Mouse (Mus musculus): ENCODE data around the gene Papss2. TPM values are rescaled to one million over a fixed set of nuclear protein-coding genes. Genes with fewer than 3 reads are reported as not detected.

Gene Papss2
- polyA plus RNA-seq, 2 experiments from 2014 or later: 0.16 to 0.35 TPM

DNA sequence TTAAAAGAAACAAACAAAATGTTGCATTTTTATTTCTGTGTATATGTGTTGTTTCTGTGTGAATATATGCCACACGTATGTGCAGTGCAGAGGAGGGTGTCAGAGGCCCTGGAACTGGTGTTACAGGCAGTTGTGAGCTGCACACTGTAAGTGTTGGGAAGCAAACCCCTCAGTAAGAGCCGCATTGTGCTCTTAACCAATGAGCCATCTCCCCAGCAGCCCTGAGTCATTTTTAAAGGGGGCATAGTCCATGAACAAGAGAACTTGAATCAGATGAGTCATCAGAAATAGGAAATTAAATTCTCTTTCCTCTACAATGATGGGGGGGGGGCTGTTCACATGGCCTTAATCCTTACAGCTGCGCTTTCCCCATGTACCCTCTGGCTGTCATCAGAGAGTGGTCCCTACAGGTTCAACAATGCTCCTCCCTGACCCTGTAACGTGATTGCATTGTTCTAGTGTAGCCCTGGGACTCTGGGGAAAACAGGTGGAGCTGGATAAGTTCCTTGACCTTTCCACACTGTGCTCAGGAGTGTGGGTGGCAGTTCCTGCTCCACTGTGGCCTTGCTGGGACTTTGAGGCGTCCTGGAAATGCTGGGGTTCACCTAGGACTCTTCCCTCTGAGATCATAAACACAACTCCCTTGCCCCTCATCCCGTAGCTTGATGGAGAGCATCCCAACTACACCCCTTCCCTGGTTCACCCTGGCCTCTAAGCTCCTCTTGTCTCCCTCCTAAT lies 5.6 kb downstream of the Papss2 start:
- ATAC-seq: no peak

DNA sequence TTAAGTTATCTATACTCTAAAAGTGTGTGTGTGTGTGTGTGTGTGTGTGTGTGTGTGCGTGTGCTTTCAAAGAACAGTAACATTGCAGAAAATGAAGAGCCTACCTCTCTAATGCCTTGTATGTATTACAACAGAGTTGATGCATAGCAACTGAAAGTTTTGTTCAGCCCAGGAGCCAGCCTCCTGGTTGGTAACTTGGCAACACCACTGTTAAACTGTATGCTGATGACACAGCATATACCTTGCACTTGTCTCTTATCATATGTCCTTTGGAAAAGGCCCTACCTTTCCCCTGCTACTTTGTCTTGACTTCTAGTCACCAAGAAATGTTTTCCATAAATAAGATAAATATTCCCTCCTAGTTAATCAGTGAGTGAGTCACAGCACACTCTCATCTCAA lies 7.9 kb downstream of the Papss2 start:
- ATAC-seq: no peak

DNA sequence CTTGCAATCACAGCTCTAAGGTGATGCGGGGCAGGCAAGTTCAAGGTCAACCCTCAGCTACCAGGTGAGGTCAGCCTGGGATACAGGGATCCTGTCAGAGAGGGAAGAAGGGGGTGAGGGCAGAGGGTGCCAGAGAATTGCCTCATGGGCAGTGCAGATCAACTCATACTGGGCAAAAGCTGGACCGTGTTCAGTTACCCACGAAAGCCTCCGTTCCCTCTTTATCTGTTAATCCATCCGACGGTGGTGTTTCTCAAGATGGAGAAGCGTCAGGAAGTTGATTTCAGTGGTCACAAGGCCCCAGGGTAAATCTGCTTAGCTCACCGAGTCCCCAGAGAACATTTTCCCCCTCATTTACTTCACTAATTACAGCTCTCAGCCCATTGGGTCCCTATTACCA lies 8.5 kb downstream of the Papss2 start:
- no peak for ATAC-seq

DNA sequence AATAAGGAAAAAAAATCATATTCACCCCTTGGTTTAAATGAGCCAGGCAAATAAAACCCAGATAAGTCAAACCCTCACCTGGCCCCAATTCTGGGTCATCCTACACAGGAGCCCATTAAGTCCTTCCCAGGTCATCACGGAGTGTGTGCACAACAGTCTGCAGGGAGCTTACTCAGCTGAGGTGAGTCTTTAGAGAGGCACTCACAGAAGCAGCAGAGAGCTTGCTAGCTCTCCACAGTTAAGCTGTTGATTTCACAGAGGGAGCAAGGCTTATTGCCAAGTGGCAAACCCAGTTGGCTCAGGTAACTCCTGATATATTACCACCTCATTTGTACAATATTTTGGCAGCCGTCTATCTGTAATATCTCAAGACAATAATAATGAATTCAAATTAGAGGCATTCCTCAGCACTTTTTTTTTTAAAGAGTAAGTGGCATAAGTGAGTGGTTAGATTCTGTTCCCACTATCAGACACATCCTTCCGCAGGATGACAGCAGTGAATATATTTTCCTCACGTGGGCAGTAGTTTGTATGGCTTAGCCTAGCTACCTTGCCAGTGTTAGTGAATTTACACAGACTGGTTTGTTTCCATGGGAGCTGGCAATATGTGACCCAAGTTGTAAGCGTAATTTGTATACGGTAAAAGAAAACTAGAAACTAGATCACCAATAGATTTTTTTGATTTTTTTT lies 9.1 kb downstream of the Papss2 start:
- ATAC-seq: no peak

DNA sequence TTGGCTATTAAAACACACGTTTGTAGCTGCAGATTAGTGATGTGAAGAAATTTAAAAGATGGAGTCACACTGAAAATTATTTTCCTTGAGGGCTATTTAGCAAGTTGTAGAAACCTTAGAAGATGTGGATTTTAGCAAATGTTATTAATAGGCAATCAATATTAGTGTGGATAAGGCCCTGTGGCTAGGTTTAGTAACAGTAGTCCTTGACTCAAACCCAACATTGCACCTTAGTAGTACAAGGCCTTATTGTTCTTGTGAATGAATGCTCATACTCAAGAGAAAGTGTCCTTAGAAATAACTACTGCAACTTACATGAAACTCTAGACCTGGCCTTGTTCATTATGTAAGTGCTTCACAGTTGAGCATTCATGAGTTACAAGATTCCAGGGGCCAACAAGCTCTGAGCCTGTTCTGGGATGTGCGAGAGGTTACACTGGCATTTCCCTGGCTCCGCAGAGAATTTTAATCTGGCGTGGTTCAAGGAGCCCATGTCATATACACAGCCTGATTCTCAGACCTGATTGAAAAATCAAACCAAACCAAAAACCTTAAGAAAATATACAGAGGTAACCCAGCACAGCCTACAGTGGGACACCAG lies 10.7 kb downstream of the Papss2 start:
- ATAC-seq: no peak

DNA sequence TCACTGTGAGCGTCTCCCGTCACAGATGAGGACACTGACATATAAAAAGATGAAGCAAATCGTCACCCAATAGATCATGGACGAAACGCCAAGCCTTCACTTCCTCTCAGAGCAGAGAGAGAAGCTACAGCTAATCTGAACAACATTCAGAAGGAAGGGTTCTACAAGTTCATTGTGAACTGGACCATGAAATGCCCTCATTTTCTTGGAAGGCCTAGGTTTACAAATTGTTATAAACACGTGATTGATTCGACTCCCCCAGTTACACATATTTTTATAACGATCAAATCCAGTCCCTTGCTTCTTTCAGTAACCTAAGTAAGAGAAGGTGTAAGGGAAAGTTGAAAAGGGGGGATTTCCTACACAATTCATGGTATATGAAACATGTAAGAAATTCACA lies 11.4 kb downstream of the Papss2 start:
- ATAC-seq: no peak

DNA sequence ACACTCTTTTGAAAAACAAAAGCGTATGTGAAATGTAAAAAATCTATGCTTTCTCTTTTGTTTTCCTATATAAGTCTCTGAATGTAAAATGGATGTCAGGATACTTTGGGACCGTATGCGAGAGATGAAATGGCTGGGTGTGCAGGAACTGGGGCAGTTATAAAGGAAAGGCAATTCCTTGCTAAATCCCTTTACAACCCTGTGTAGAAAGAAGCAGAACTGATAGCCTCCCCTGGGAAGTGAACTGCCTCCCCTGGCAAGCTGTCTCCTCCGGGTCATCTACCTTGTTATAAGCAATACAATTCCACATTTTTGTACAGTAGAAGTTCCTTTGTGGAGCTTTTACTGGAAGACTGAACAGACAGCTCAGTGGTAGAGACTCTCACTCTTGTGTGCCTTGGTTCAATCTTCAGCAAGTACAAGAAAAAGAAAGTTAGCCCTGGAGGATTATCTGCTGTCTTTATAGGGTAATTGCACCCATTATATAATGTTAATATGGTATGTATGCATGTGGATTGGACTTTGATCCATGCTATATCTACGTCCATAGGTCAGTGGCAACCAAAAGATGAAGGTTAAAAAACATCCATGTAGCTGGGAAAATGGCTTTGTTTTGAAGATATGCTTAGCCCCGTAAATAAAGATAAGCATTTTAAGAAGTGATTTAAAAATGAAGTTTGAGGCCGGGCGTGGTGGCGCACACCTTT lies 15.9 kb downstream of the Papss2 start:
- ATAC-seq: no peak

DNA sequence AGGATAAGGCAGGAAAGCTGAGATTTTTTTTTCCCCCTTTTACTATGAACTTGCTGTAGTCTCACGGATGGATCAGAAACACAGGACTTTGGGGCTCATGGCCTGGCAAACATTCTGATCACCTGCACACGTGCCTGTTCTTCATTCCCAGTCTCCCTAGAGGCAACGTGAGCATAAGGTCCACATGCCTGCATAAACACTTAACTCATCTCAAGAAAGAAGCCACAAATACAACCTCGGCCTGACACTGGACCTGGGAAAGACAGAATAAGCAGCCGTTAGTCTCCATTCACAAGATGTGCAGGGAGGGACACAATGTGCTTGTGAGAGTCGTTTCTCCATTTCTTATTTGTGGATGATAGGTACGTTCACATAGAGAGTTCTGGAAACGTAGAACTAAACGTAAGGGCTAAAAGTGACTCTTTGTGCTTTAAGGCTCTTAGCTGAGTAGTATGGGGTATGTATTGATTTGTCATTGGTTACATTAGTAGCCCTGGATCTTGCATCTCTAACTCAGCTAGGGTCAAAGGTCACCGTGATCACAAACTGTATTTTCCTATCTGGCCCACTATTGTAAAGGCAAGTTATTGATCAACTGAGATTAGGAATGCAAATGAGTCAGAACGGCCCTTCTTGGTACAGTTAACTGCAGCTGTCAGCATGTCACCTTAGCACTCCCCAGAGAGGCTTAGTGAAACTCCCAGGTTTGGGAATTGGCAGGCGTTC lies 18.6 kb downstream of the Papss2 start:
- ATAC-seq: no peak

DNA sequence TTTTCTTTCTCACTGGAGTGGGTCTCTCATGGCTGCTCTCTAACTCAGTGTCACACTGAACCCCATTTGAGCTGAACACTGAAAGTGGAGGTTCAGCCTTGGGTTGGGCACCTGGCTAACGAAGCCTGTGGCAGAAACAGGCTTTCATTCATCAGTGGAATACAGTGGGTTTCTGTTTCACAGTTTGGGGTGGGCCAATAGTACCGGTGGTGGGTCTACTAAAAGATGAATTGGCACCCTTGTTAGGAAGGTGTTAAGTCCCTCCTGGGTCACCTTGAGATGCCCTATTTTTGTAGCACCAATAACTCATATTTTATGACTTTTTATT lies 19.1 kb downstream of the Papss2 start:
- no peak for ATAC-seq

DNA sequence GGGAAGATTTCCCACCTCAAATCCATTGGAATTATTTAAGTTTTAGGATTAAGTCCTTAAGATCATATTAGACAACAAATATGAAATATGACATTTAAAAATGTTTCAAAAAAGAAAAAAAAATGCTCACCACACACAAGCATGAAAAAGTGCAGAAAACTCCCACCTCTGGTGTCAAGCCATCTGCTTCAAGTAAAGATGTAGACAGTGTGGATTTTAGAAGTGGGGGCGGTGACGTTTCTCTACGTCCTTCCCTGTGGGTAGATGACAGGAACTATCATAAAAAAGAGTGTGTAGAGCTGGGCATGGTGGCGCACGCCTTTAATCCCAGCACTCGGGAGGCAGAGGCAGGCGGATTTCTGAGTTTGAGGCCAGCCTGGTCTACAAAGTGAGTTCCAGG lies 21.1 kb downstream of the Papss2 start:
- no peak for ATAC-seq

DNA sequence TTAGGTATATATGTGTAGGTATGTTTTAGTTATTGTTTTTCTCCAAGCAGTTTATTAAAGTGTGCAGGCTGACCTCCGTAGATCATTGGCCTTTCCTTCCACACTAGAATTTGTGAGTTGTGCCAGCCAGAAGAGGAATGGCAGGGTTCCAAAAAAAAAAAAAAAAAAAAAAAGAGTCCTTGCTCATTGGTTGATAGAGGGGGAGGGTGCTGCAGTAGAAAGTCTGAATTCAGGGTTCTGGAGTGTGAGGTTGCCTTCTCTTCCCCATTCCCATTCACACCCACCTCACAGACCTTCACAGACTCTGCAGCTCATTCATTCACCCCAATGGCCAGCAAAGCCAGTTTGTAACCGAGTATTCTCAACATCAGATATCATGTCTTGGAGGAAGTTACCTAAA lies 24.1 kb downstream of the Papss2 start:
- no peak for ATAC-seq

DNA sequence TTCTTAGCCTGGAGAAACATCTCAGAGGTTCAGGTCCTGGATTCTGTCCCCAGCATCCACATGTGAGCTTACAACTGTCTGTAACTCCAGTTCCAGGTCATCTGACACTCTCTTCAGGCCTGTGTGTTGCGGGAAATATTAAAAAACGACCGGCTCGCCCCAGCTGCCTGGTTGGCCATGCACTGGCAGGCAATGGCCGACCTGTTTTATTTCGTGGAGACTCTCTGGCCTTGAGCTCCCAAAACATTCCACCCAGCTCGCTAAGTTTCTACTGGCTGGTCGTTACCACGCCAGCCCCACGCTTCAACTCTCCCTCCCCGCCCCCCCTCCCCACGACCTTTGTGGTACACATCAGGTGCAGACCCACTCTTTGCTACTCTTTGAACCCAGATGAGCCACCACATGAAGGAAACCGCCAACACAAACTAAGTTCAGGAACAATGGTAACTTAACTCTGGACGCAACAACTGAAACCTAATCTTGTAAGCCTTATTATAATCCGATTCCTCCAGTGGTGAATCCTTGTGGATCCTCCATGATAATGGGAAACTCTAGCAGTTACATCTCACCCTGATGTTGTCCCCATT lies 25.4 kb downstream of the Papss2 start:
- peak; percentile 11 for ATAC-seq

DNA sequence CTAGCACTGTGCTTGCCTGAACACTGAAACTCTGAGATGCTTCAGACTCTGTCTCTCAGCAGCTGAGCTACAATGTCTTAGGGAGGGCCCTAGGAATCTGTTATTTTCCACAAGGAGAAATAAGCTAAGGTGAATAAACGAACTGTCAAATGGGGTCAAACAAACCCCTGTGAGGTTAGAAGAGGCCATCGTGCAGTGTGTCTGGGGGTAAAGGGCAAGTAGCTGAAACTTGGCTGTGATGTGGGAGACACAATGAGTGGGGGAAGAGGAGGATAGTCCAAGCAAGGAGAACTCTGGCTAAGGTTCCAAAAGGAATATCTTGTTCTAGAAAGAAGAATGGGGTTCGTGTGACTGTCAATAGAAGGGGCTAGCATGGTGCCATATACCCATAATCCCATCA lies 26.6 kb downstream of the Papss2 start:
- no peak for ATAC-seq

DNA sequence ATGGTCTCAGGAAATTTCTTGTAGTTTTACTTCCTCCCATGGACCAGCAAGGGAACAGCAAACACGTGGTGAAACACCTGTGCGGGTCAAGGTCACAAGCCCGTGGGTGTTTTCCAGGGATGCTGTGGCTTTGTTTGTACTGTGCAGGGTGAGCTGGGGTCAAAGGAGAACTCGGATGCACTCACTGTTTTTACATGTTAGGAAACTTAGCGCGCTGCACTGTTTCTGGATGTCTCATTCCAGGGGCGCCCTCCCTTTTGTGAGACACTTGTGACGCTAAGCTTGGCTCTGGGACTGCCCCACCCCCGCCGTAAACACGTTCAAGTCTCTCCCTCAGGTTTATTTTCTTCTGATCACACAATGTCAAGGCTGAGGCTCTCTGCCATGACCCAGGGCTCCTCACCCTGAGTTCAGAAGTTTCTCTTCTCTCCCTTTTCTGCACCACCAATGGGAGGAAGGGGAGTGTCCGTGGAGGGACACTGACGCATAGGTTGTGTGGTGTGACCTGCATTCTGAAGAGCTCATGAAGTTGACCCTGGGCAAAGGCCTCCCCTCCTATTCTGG lies 31.3 kb downstream of the Papss2 start:
- no peak for ATAC-seq

DNA sequence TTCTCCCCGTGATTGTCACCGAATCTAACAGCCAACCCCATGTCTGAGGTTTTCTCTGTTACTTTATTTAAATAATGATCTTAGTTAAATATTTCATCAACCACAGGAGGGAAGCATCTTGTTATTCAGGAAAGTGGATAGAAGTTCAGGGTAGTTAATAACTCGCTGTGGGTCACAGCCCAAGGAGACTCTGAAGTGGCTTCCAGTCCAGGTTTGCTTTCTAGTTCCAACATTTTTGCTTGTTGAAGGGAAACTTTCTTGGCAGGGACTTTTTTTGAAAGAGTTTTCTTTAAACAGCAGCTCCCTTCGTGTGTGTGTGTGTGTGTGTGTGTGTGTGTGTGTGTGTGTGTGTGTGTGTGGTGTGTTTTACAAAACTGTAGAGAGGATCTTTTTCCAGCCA lies 32.0 kb downstream of the Papss2 start:
- no peak for ATAC-seq

DNA sequence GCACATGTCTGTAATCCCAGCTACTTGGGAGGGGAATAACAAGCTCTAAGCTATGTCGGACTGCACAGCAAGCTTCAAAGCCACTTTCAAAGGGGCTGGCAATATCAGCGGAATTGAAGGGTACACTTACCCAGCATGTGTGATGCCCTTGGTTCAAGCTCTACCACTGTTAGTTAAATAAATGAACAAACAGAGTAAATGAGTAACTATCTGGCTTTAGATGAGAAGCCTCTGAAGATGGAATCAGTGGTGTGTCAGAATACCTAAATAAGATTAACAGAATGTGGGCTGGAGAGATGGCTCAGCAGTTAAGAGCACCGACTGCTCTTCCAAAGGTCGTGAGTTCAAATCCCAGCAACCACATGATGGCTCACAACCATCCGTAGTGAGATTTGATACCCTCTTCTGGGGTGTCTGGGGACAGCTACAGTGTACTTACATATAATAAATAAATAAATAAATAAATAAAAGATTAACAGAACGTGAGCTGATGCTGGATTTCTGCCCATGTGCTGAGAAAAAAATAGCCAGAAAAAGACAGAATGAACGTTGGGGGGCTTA lies 33.1 kb downstream of the Papss2 start:
- no peak for ATAC-seq

DNA sequence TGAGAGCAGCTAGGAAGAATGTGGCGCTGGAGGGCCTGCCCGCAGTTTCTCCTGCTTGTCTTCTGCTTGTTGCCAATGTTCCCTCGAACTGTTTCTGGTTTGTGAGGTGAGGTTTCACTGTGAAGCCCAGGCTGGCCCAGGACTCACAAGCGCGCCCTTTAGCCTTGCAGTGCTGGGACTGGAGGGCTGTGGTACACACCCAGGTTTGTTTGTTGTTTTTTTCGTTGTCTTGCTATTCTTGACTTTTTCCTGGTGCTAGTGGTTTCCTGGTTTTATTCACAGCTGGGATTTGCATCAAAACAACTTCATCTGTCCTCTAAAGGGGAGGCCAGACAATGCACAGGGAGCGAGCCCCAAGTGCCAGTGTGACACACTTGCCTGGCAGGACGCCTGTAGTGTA lies 39.3 kb downstream of the Papss2 start:
- ATAC-seq: no peak

DNA sequence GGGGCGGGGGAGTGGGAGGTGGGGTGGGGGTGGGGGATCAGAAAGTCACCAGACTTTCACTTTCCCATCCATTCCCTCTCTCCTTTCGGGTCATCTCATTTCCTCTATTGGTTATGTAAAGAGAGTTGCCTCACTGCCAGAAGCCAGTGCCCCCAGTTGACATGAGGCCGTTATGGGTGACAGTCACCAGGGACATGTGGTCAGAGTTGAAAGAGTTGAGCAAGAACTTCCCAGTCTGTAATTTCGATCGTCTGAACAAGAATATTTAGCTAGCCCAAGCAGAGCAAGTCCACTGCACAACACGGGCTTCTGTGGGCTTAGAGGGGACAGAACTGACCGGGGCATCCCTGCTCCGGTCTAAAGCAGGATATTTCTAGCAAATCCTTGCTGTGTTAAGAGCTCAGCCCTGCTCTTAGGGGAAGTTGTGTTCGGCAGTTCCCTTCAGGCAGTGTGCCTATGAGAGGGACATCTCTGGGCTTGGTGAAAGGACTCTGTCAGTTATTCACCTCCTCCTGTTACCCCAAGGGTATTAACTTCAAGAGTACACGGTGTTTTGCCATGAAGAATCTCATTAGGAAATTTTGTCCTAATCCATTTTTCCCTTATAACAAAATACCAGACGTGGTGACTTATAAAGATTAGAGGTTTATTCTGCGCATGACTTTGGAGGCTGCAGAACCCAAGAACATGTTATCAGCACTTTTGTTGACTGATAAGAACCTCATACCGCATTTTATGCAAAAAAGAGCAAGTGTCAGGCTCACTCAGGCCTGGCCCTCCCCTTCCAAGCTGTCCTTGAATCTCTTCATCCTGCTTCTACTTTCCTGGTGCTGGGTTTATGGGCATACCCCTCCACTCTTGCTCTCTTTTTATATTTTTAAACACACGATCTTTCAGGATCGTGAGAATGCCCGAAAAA lies 42.0 kb downstream of the Papss2 start:
- no peak for ATAC-seq

DNA sequence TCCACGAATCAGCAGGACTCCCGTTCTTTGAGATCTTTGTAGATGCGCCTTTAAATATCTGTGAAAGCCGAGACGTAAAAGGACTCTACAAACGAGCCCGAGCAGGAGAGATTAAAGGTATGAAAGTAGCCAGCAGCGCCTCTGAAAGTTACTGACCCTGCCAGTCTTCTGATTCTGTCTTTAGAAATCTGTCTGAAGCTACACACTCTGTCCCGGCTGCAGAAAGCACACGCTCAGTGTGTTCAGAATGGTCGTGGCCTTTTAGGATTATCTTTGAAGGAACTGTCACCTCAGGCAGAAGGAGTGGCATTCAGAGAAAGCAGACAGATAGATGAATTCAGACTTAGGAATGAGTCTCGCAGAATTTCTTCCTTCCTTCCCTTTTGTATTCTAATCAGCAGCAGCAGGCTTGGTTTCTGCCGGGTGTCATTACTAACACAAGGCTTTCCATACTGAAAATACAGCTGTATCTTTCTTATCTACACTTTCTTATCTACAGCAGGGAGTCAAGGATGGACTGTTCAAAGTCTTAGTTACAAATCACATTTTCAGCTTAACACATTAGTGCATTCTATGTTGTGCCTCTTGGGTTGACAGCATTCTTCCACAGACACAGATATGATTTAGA lies 42.8 kb downstream of the Papss2 start:
- no peak for ATAC-seq

DNA sequence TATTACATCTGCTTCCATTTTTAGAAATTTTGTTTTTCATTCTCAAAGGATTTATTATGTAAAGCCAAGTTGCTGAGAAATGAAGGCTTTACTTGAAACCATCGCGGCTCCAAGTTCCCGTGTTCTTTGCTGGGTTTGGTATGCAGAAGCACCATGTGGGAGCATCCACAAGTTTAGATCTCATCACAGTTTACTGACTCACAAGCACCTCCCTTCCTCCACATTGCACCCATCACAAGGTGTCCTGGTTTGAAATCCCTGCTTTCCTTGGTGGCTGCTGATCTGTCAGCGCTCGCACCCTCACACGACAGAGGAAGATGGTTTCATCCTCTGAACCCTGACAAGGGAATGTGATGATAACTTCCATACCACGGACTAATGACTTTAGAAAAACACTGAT lies 45.9 kb downstream of the Papss2 start:
- no peak for ATAC-seq
